ENCODE assay signal across 8 mouse cellular contexts in the genomic region with DNA sequence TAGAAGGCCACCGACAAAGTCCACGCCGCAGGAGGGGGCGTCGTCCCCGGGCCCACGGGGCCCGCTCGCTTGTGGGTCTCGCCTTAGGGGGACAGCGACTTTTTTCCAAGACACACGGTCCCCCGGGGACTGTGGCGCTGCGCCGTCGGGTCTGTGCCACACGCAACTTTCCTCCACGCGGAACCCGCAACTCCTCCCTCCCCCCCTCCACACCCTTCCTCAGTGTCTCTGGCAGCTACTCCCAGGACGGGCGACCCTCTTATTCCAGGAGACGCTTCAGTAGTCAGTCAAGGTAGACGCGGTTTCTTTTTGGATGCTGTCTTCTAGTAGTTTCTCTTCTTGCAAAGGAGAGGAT. TPM values are rescaled to one million over a fixed set of nuclear protein-coding genes. Genes with fewer than 3 reads are reported as not detected.
DNase-seq lines count a peak whose midpoint lies in the region; ATAC-seq and TF ChIP-seq lines count a peak whose summit lies in the region.

No protein-coding gene starts in this region.

- peaks cover 50% of the 10 kb centered on the region for H3K79me2 ChIP-seq in CH12.LX (replicated peaks; ENCODE audit: control insufficient read depth, extremely low read depth, insufficient read depth, poor library complexity, severe bottlenecking)

- dilution Hi-C loops in CH12.LX (cut with MboI; ENCODE audit: extremely low pct_ligation_motif_present, extremely low pct_unique_long_range_greater_than_20kb, low sequenced_read_pairs), result no loop called here

- peak overlapping the region; percentile 59 for H3K9ac ChIP-seq in heart, embryonic 15.5 days
- H3K9ac ChIP-seq in CH12.LX (ENCODE audit: insufficient read depth, low read depth), result peak overlapping the region; percentile 70
- H3K9ac ChIP-seq in forebrain, embryonic 11.5 days (ENCODE audit: low read length), result peak overlapping the region; percentile 51
- H3K9ac ChIP-seq in limb, embryonic 12.5 days (replicated peaks), result peak overlapping the region; percentile 64
- peak overlapping the region; percentile 57 for H3K9ac ChIP-seq in neural tube, embryonic 12.5 days

- no peak for TF ChIP-seq CTCF in CH12.LX (conservative IDR thresholded peaks at IDR 0.05 in 1 of 2, IDR thresholded peaks at IDR 0.05 in 1 of 2; ENCODE audit: low read depth in 2 of 2, low read length in 2 of 2)

- H3K4me1 ChIP-seq in heart, embryonic 15.5 days (replicated peaks), result peaks cover 11% of the 10 kb centered on the region
- H3K4me1 ChIP-seq in CH12.LX (ENCODE audit: control insufficient read depth in 1 of 2, insufficient read depth in 2 of 2), result peaks cover 0 to 36% of the 10 kb centered on the region in 2 experiments; a peak in 2 of 4 replicates
- peaks cover 5% of the 10 kb centered on the region; the same call in 1 of the 2 replicates for H3K4me1 ChIP-seq in forebrain, embryonic 11.5 days (replicated peaks; ENCODE audit: control insufficient read depth, insufficient read depth, low read length)
- H3K4me1 ChIP-seq in limb, embryonic 12.5 days (replicated peaks), result peaks cover 10% of the 10 kb centered on the region
- peaks cover 22% of the 10 kb centered on the region for H3K4me1 ChIP-seq in neural tube, embryonic 12.5 days

- H3K36me3 ChIP-seq in heart, embryonic 15.5 days, result no peaks in the 10 kb centered on the region
- H3K36me3 ChIP-seq in CH12.LX (replicated peaks in 1 of 2; ENCODE audit: control insufficient read depth in 1 of 2, insufficient read depth in 1 of 2, low read length in 1 of 2), result no peaks in the 10 kb centered on the region
- no peaks in the 10 kb centered on the region for H3K36me3 ChIP-seq in forebrain, embryonic 11.5 days (ENCODE audit: control insufficient read depth, insufficient read depth, low read length)
- H3K36me3 ChIP-seq in limb, embryonic 12.5 days, result no peaks in the 10 kb centered on the region
- no peaks in the 10 kb centered on the region for H3K36me3 ChIP-seq in neural tube, embryonic 12.5 days

- H3K4me3 ChIP-seq in heart, embryonic 15.5 days, result peak overlapping the region; percentile 86
- H3K4me3 ChIP-seq in CH12.LX (replicated peaks in 1 of 3; ENCODE audit: low read depth in 2 of 3, low read length in 2 of 3, poor library complexity in 1 of 3), result peak overlapping the region; percentile 89 to 93 (median 89)
- peak overlapping the region; percentile 44 for H3K4me3 ChIP-seq in forebrain, embryonic 11.5 days (ENCODE audit: low read depth, low read length)
- H3K4me3 ChIP-seq in limb, embryonic 12.5 days (replicated peaks), result peak overlapping the region; percentile 59
- peak overlapping the region; percentile 51 for H3K4me3 ChIP-seq in neural tube, embryonic 12.5 days

- WGBS in heart, embryonic 15.5 days, result under 1% methylated on average over 22 of the region's 26 CpGs
- 2% methylated on average over 25 of the region's 26 CpGs for WGBS in forebrain, embryonic 11.5 days
- WGBS in limb, embryonic 12.5 days, result under 1% methylated on average over 26 of the region's 26 CpGs
- 0% methylated on average over 26 of the region's 26 CpGs for WGBS in neural tube, embryonic 12.5 days

- no peaks in the 10 kb centered on the region for H3K27me3 ChIP-seq in heart, embryonic 15.5 days
- no peaks in the 10 kb centered on the region for H3K27me3 ChIP-seq in CH12.LX (replicated peaks)
- peaks cover 10% of the 10 kb centered on the region for H3K27me3 ChIP-seq in forebrain, embryonic 11.5 days (ENCODE audit: control insufficient read depth, insufficient read depth, low read length)
- peaks cover 13% of the 10 kb centered on the region for H3K27me3 ChIP-seq in limb, embryonic 12.5 days
- H3K27me3 ChIP-seq in neural tube, embryonic 12.5 days (replicated peaks), result peaks cover 8% of the 10 kb centered on the region; the same call in 1 of the 2 replicates

- in situ Hi-C loops in CH12.LX (cut with MboI; ENCODE audit: low pct_ligation_motif_present, low pct_unique_long_range_greater_than_20kb, low sequenced_read_pairs), result loop anchor here (5.0 to 25.0 kb wide), 6 partner anchors 140 to 785 kb away; no protein-coding TSS in a partner anchor

- ATAC-seq in heart, embryonic 15.5 days (replicated peaks; ENCODE audit: insufficient number of reproducible peaks, insufficient read depth, low FRiP score, low read depth), result 0 out of 2 replicates have a peak, but pooled peaks have one; percentile 1
- peak; percentile 25 for ATAC-seq in forebrain, embryonic 11.5 days (replicated peaks; ENCODE audit: low FRiP score)
- peak; percentile 6; the same call in 1 of the 2 replicates for ATAC-seq in limb, embryonic 12.5 days (ENCODE audit: insufficient number of reproducible peaks, insufficient read depth, low FRiP score, low TSS enrichment, low read depth)
- ATAC-seq in neural tube, embryonic 12.5 days (ENCODE audit: low FRiP score, low read depth), result peak; percentile 31

- peak overlapping the region; percentile 72 for H3K27ac ChIP-seq in heart, embryonic 15.5 days
- peak overlapping the region; percentile 12; the same call in 1 of the 2 replicates for H3K27ac ChIP-seq in CH12.LX (ENCODE audit: insufficient read depth, low read depth)
- H3K27ac ChIP-seq in forebrain, embryonic 11.5 days (ENCODE audit: low read depth, low read length), result no peak overlapping the region
- no peak overlapping the region for H3K27ac ChIP-seq in limb, embryonic 12.5 days
- H3K27ac ChIP-seq in neural tube, embryonic 12.5 days, result no peak overlapping the region

- H3K4me2 ChIP-seq in heart, embryonic 15.5 days, result peak overlapping the region; percentile 94
- peak overlapping the region; percentile 98 for H3K4me2 ChIP-seq in CH12.LX (ENCODE audit: insufficient read depth, low read depth, poor library complexity, severe bottlenecking)
- H3K4me2 ChIP-seq in forebrain, embryonic 11.5 days (ENCODE audit: low read depth, low read length, severe bottlenecking), result peak overlapping the region; percentile 48
- H3K4me2 ChIP-seq in limb, embryonic 12.5 days, result peak overlapping the region; percentile 74
- H3K4me2 ChIP-seq in neural tube, embryonic 12.5 days (replicated peaks), result peak overlapping the region; percentile 87

- no peak for TF ChIP-seq POLR2A in CH12.LX (IDR thresholded peaks at IDR 0.05; ENCODE audit: low read depth, low read length)

- no peak for TF ChIP-seq EP300 in CH12.LX (IDR thresholded peaks at IDR 0.05; ENCODE audit: low read length)

- TF ChIP-seq RAD21 in CH12.LX (IDR thresholded peaks at IDR 0.05; ENCODE audit: low read depth, low read length), result no peak

- DNase-seq in heart, adult 18-20 months, result no peak
- DNase-seq in CH12.LX (ENCODE audit: extremely low read depth), result no peak
- DNase-seq in forebrain, embryonic 11.5 days (ENCODE audit: low spot score), result no peak
- DNase-seq in embryo, embryonic 10.5 days (ENCODE audit: low spot score), result no peak
- no peak for DNase-seq in B cell, adult 2 months

- H3K9me3 ChIP-seq in heart, embryonic 15.5 days (replicated peaks), result no peaks in the 10 kb centered on the region
- no peaks in the 10 kb centered on the region for H3K9me3 ChIP-seq in CH12.LX (replicated peaks; ENCODE audit: low read length)
- no peaks in the 10 kb centered on the region for H3K9me3 ChIP-seq in forebrain, embryonic 11.5 days (ENCODE audit: control insufficient read depth, low read length)
- H3K9me3 ChIP-seq in limb, embryonic 12.5 days, result no peaks in the 10 kb centered on the region
- H3K9me3 ChIP-seq in neural tube, embryonic 12.5 days, result no peaks in the 10 kb centered on the region

TF ChIP-seq in CH12.LX, 34 proteins besides CTCF, POLR2A, EP300 and RAD21:
- TF ChIP-seq USF2 (conservative IDR thresholded peaks at IDR 0.05; ENCODE audit: low read depth, low read length) (no peak), JUND (conservative IDR thresholded peaks at IDR 0.05; ENCODE audit: low read depth, low read length) (no peak), E2F4 (IDR thresholded peaks at IDR 0.05; ENCODE audit: insufficient replicate concordance, low read depth, low read length) (no peak), IRF4 (IDR thresholded peaks at IDR 0.05; ENCODE audit: low read depth, low read length) (no peak), MXI1 (IDR thresholded peaks at IDR 0.05; ENCODE audit: low read depth, low read length) (peak; percentile 74; the same call in 1 of the 2 replicates), POLR2AphosphoS2 (IDR thresholded peaks at IDR 0.05; ENCODE audit: low read depth, low read length) (0 out of 2 replicates have a peak, but pooled peaks have one; percentile 15), MYC (IDR thresholded peaks at IDR 0.05; ENCODE audit: low read depth, low read length) (0 out of 2 replicates have a peak, but pooled peaks have one; percentile 3)

RNA-seq across cellular contexts. Expression of a gene that starts 1.4 kb away (rescaled TPM):
- polyA plus RNA-seq in heart, embryonic 15.5 days (2015; fragmentation: Nextera tagmentation; extraction: Ambion mirVana), result 10.0 and 10.9 TPM in 2 replicates
- total RNA-seq in heart, adult 18-20 months (2021), result 1 to 10 TPM; 2.3 to 3.5 TPM
- total RNA-seq in CH12.LX (2012; rRNA removed), result 56.7 and 70.6 TPM in 2 replicates
- total RNA-seq in CH12.LX (2014; rRNA removed), result 26.3 and 31.5 TPM in 2 replicates
- polyA plus RNA-seq in CH12.LX (2012; ENCODE audit: insufficient read length, low read depth), result 51.3 and 54.6 TPM in 2 replicates
- polyA plus RNA-seq in forebrain, embryonic 11.5 days (2014; fragmentation: Nextera tagmentation; extraction: Ambion mirVana), result 52.5 and 66.3 TPM in 2 replicates
- 16.5 and 17.9 TPM in 2 replicates for polyA plus RNA-seq in limb, embryonic 12.5 days (2016; fragmentation: Nextera tagmentation; extraction: Ambion mirVana)
- 13.9 and 16.7 TPM in 2 replicates for polyA plus RNA-seq in neural tube, embryonic 12.5 days (2016; fragmentation: Nextera tagmentation; extraction: Ambion mirVana)

Comparison
In these comparisons a context has a peak if more than half of its experiments do, and no peak if none do; other contexts are left out.
1. H3K27ac ChIP-seq: peak in heart, embryonic 15.5 days (single experiment) and CH12.LX (single experiment); none in forebrain, embryonic 11.5 days (single experiment), limb, embryonic 12.5 days (single experiment) and neural tube, embryonic 12.5 days (single experiment).
2. H3K4me2 ChIP-seq: peak in every context shown above with its lines; median percentile 98 in CH12.LX; 94 in heart, embryonic 15.5 days; 87 in neural tube, embryonic 12.5 days; 74 in limb, embryonic 12.5 days; 48 in forebrain, embryonic 11.5 days.
3. Peak in every context shown above with its lines, with median percentiles within 50 percentile points of each other: ATAC-seq, H3K4me3 ChIP-seq and H3K9ac ChIP-seq.